Mouse (Mus musculus) olfactory bulb, adult 2 months (tissue): ENCODE measurements around the gene Aifm3.

Source experiments
- CTCF ChIP-seq: fragments of 200-500 bp; IDR thresholded peaks from 2 replicates; pipeline ENCODE4 v1.5.1; 2012; ENCODE audit warnings: low read depth, mild to moderate bottlenecking, low read length, moderate library complexity; ENCODE audit not compliant: insufficient read depth
- POLR2A ChIP-seq: fragments of 200-500 bp; IDR thresholded peaks from 2 replicates; pipeline ENCODE4 v1.6.1; 2012; ENCODE audit warnings: mild to moderate bottlenecking, low read depth, low read length, moderate library complexity; ENCODE audit not compliant: insufficient read depth

DNA sequence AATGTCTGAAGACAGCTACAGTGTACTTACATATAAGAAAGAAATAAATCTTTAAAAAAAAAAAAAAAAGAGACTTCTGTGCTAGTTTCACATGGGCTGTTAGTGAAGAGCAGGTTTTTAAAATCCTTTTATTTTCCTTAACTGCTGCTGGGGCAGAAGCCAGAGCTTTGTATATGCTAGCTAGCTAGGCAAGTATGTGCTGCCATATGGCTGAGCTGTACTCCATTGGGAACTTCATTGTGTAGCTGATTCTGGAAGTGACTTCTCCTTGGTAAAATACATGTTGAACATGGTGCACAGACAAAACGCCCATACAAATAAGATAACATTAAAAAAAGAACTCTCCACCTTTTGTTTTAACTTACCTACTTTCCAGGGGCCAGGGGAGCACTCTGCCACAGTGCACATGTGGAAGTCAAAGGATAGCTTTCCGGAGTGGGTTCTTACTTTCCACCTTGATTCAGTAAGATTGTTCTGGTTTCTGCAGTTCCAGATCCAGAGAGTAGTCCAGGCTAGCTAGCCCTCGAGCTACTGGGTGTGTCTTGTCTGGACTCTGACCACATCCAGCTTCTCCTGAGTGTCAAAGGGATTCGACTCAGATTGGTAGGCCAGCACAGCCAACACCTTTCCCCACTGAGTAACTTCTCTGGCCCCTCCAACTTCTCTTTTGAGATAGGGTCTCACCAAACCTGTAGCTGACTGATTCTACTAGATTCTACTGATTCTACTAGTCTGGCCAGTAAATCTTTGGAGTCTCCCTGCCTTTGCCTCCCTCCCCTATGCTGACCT lies 22.3 kb upstream of the Aifm3 start:
- TF ChIP-seq CTCF (no peak), POLR2A (no peak)
